Comparison of ENCODE assay signal across 9 mouse cellular contexts in genomic region chr5:144267535-144268241, GRCm38 (mm10). TPM values are rescaled to one million over a fixed set of nuclear protein-coding genes. Genes with fewer than 3 reads are reported as not detected.
DNase-seq lines count a peak whose midpoint lies in the region; ATAC-seq lines count a peak whose summit lies in the region.
"Had no signal": no experiment of that assay in that cellular context is flagged by ENCODE, and none has a peak within 500 bp of the region (broad histone marks: within the 10 kb centered on the region; RNA-seq: fewer than 3 reads in every experiment).

No protein-coding gene starts in this region.

- peaks cover 41% of the 10 kb centered on the region for H3K4me1 ChIP-seq in heart, embryonic 16.5 days (ENCODE audit: control insufficient read depth, insufficient read depth, low read length)
- peaks cover 14% of the 10 kb centered on the region; the same call in 1 of the 2 replicates for H3K4me1 ChIP-seq in hindbrain, embryonic 13.5 days (replicated peaks)

- peak overlapping the region; percentile 33; the same call in 1 of the 2 replicates for H3K9ac ChIP-seq in heart, embryonic 16.5 days (ENCODE audit: low read length)
- no peak overlapping the region for H3K9ac ChIP-seq in hindbrain, embryonic 13.5 days

- peak; percentile 64; the same call in 1 of the 2 replicates for ATAC-seq in heart, embryonic 16.5 days (replicated peaks; ENCODE audit: extremely low read depth, insufficient read depth, low FRiP score)
- no peak for ATAC-seq in hindbrain, embryonic 13.5 days (ENCODE audit: low FRiP score)

- H3K4me3 ChIP-seq in heart, embryonic 16.5 days (ENCODE audit: low read length) = no peak overlapping the region
- H3K4me3 ChIP-seq in hindbrain, embryonic 13.5 days = no peak overlapping the region
- H3K4me3 ChIP-seq: erythroblast, embryonic 14.5 days had no signal

- no peak overlapping the region for H3K4me2 ChIP-seq in heart, embryonic 16.5 days (ENCODE audit: low read depth, low read length)
- H3K4me2 ChIP-seq in hindbrain, embryonic 13.5 days = no peak overlapping the region

- H3K27me3 ChIP-seq in heart, embryonic 16.5 days (ENCODE audit: control insufficient read depth, insufficient read depth, low read length) = no peaks in the 10 kb centered on the region
- no peaks in the 10 kb centered on the region for H3K27me3 ChIP-seq in hindbrain, embryonic 13.5 days

- peaks cover 17% of the 10 kb centered on the region for H3K36me3 ChIP-seq in heart, embryonic 16.5 days (ENCODE audit: control insufficient read depth, insufficient read depth)
- peaks cover 43% of the 10 kb centered on the region for H3K36me3 ChIP-seq in hindbrain, embryonic 13.5 days

- H3K9me3 ChIP-seq in heart, embryonic 16.5 days (replicated peaks; ENCODE audit: control insufficient read depth, low read length) = no peaks in the 10 kb centered on the region
- no peaks in the 10 kb centered on the region for H3K9me3 ChIP-seq in hindbrain, embryonic 13.5 days

- peak overlapping the region; percentile 66 for H3K27ac ChIP-seq in heart, embryonic 16.5 days (ENCODE audit: low read length)
- no peak overlapping the region for H3K27ac ChIP-seq in hindbrain, embryonic 13.5 days

- DNase-seq in cerebellum, postnatal 10 days = peak; percentile 71 to 79
- DNase-seq in cerebellum, adult 11-12 months = no peak
- peak; percentile 79 to 80 for DNase-seq in right cerebral cortex, postnatal 10 days (ENCODE audit: low spot score in 2 of 2)
- DNase-seq in right cerebral cortex, postnatal 25 days = no peak
- DNase-seq in lung, postnatal 14 days = peak; percentile 77
- no peak for DNase-seq in urinary bladder, postnatal 25 days (ENCODE audit: low spot score)

- WGBS in heart, embryonic 16.5 days = 36% methylated on average over 8 of the region's 8 CpGs
- 77% methylated on average over 8 of the region's 8 CpGs for WGBS in hindbrain, embryonic 13.5 days

RNA-seq across cellular contexts. Expression of gene Bri3, which starts 23.5 kb away (rescaled TPM):
- 144 and 169 TPM in 2 replicates for polyA plus RNA-seq in heart, embryonic 16.5 days (2015; fragmentation: Nextera tagmentation; extraction: Ambion mirVana)
- polyA plus RNA-seq in hindbrain, embryonic 13.5 days (2015; fragmentation: Nextera tagmentation; extraction: Ambion mirVana) = 116 and 125 TPM in 2 replicates

RNA-seq across cellular contexts. Expression of gene Tecpr1, which starts 44.3 kb away (rescaled TPM):
- polyA plus RNA-seq in heart, embryonic 16.5 days (2015; fragmentation: Nextera tagmentation; extraction: Ambion mirVana) = 18.3 and 19.7 TPM in 2 replicates
- 41.5 and 42.1 TPM in 2 replicates for polyA plus RNA-seq in hindbrain, embryonic 13.5 days (2015; fragmentation: Nextera tagmentation; extraction: Ambion mirVana)

Comparison
In these comparisons a context has a peak if more than half of its experiments do, and no peak if none do; other contexts are left out.
1. DNase-seq: peak in cerebellum, postnatal 10 days (2 of 2), right cerebral cortex, postnatal 10 days (2 of 2) and lung, postnatal 14 days (single experiment); none in cerebellum, adult 11-12 months (single experiment), right cerebral cortex, postnatal 25 days (single experiment) and urinary bladder, postnatal 25 days (single experiment).